Mouse (Mus musculus) embryo, embryonic 11.5 days (tissue): ENCODE results near the gene 9330182O14Rik.

Experiments used
- DNase-seq: peaks from one replicate; pipeline ENCODE4 v3.0.0-alpha.2; 2012; ENCODE audit warnings: low read depth, low spot score

9330182O14Rik gene

GRCm38 (mm10) chr15:40134152-40134792 is at the start of gene 9330182O14Rik:
9330182O14Rik (plus strand) TSS chr15:40134365.
- no peak for DNase-seq

- DNase-seq = no peak
These were observed 30.9 kb upstream of the 9330182O14Rik start for GRCm38 (mm10) chr15:40103304-40103703.

GRCm38 (mm10) chr15:40105712-40106111 is 28.5 kb upstream of the 9330182O14Rik start:
- no peak for DNase-seq

- no peak for DNase-seq
These were observed 20.1 kb upstream of the 9330182O14Rik start for GRCm38 (mm10) chr15:40113888-40114576.

DNA sequence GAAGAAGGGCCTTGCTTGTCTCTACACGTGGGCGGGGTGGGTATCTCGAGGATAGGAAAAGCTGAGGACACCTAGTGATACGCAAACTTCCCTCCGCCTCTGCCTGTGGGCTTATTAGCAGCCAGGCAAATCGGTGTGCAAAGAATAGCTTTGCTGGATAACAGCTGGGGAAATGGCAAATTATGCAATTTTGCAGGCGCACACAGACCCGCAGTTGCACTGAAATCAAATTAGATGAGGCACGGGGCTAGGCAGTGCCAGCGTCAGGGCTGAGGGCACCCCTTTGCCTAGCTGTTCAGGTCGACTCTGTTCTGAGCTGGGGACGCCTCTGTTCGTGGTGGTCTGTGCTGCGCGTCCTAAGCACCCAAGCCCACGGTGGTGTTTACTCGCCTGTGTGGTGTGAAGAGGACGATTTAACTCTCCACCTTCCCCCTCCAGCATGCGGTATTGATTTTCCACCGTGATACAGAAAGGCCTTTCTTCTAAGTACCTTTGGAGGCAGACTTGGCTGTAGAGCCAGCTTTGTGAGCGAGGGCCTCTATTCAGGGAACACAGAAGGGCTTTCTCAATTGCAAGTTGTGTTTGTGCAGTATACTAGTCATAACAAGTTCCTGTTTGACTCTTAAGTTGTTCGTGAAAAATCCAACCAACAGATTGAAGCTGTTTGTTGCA is 19.4 kb upstream of the 9330182O14Rik start:
- no peak for DNase-seq

DNA sequence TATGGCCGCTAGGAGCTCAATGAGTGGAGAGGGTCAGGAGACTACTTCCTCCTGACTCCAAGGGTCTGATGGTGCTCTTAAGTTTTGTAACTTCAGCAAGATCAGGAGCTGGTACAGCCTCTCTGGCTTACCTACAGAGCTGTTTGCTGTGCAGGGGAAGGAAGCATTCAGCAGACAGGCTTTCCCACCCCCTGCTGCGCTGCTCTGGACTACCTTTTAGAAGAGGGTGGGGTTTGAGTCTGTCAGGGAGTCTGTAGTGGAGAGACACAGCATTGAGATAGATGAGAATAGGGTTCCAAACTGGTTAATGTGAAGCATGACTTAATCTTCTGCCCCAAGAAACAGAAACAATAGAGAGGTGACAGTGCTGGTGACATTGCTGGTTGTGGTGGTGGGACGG is 17.8 kb upstream of the 9330182O14Rik start:
- no peak for DNase-seq

- DNase-seq = no peak
These were observed 9.8 kb upstream of the 9330182O14Rik start for GRCm38 (mm10) chr15:40124211-40124953.

GRCm38 (mm10) chr15:40129496-40129895 is 4.7 kb upstream of the 9330182O14Rik start:
- DNase-seq = no peak

DNA sequence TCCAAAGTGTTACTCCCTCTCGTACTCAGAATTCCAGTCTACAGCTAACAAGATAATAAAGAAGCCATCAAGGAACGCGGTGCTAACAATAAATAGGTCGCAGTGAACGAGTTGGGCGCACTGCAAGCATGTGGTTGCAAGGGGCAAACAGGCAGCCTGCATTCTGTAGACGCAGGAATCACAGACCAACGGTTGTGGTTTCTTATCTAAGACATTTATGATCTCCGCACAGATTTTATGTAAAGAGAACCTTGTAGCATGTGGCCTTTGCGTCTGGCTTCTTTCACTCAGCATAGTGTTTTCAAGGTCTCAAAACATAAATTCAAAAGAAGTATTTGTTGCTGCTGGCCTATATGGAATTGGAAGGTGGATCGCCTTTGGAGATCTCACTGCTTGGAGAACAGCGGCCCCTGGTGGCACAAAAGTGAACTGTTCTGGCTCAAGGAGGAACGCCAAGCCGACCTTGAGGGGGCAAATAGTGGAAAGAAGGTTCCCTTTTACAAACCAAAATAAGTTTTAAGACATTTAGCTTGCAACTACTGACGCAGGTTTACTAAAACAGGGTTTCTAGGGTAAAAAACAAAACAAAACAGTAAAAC is 3.2 kb upstream of the 9330182O14Rik start:
- peak; percentile 56 for DNase-seq

GRCm38 (mm10) chr15:40132408-40132807 is 1.8 kb upstream of the 9330182O14Rik start:
- no peak for DNase-seq

GRCm38 (mm10) chr15:40144221-40144620 is 10.1 kb downstream of the 9330182O14Rik start:
- DNase-seq = peak; percentile 23

GRCm38 (mm10) chr15:40157683-40158082 is 23.5 kb downstream of the 9330182O14Rik start:
- DNase-seq = no peak

GRCm38 (mm10) chr15:40166560-40167275 is 32.6 kb downstream of the 9330182O14Rik start:
- peak; percentile 46 for DNase-seq

GRCm38 (mm10) chr15:40167276-40168139 is 33.3 kb downstream of the 9330182O14Rik start:
- no peak for DNase-seq

DNA sequence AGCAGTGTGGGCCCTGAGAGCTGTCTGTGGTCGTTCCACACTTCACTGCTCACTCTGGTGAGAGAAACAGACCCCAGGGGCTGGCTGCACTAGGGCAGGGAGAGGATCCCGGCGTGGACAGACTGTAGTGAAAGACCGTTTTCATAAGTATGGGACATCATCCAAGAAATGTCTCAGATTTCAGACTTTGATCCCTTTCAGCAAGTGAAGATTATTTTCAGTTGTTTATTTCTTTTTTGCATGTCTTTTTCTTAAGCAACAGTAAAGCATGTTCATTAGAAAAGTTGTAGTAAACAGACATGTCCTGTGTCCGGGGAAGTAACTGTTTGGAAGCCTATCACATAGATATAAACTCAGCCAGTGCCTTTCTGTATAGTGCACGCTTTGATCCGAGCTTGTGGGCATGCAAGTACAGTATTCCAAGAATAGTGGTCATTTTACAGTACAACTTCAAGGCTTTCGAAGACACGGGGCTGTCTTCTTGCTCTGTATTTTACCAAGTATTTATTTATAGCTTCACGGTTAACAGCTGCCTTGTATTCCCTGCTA is 34.0 kb downstream of the 9330182O14Rik start:
- DNase-seq = no peak

GRCm38 (mm10) chr15:40169061-40169460 is 34.9 kb downstream of the 9330182O14Rik start:
- no peak for DNase-seq

DNA sequence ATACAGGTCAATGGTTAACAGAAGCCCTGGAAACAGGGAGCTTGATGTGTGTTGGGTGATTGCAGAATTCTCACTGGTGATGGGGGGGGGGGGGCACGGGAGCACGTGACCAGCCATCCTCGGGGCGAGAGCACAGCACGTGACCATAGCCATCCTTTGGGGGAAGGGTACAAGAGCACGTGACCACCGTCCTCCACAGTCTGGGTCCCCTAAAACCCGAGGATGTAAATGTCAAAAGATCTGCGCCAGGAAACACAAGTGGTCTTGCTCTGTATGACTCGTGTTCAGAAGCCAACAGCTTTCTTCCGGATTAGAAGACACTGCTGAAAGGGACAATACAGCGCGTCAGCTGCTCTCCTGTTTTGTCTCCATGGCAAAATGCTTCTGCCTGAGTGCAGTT is 35.5 kb downstream of the 9330182O14Rik start:
- no peak for DNase-seq

GRCm38 (mm10) chr15:40179423-40179822 is 45.3 kb downstream of the 9330182O14Rik start:
- DNase-seq = no peak

- no peak for DNase-seq
These were observed 52.9 kb downstream of the 9330182O14Rik start for GRCm38 (mm10) chr15:40187017-40187416.
